Mouse (Mus musculus) C2C12 (cell line): ENCODE results near the gene Scgb1c1.

ENCODE experiments used
- CTCF ChIP-seq: IDR thresholded peaks from one replicate; pipeline ENCODE4 v1.5.1; 2011; ENCODE audit not compliant: control insufficient read depth, insufficient read depth, insufficient read length
- USF1 ChIP-seq: IDR thresholded peaks from one replicate; pipeline ENCODE4 v1.6.1; 2011; ENCODE audit warnings: low read depth, mild to moderate bottlenecking, control low read depth, moderate library complexity

GRCm38 (mm10) chr7:140821653-140822329, 23.6 kb upstream of the Scgb1c1 start, which contains the start of gene Zfp941:
- no peak for TF ChIP-seq CTCF
- no peak for TF ChIP-seq USF1
